Mouse (Mus musculus) hindbrain, embryonic 12.5 days (tissue): ENCODE results near the gene Gucy1b1. TPM values are rescaled to one million over a fixed set of nuclear protein-coding genes. Genes with fewer than 3 reads are reported as not detected.

Source experiments
- microRNA-seq: library from miRNA; unstranded; fragments of <30 nt; microRNA quantifications from one replicate; pipeline ENCODE4, GENCODE M21; 2017
- polyA plus RNA-seq: library from polyadenylated mRNA; unstranded; fragments of >200 nt; fragmentation: Nextera tagmentation; extraction: Ambion mirVana; gene quantifications from 2 replicates; pipeline ENCODE4 v1.2.1, GENCODE M21; 2016

Gucy1b1 gene
- polyA plus RNA-seq, 1 experiment from 2014 or later: 16.6 TPM

Small RNA genes lying within 50 kb of the gene (microRNA-seq; reads per million reads assigned to microRNA genes)
- not detected for gene Mir7010

Other genes with a start within 250 kb of the Gucy1b1 start
- 10.6 and 11.0 TPM in 2 replicates for gene Ctso, start 142.1 kb downstream of the Gucy1b1 start, polyA plus RNA-seq
- not detected in 2 replicates for gene Tdo2, start 98.5 kb downstream of the Gucy1b1 start, polyA plus RNA-seq
- not detected in 2 replicates for gene Asic5, start 92.4 kb downstream of the Gucy1b1 start, polyA plus RNA-seq
- 6.6 and 7.3 TPM in 2 replicates for gene Gucy1a1, start 71.1 kb upstream of the Gucy1b1 start, polyA plus RNA-seq